Mouse (Mus musculus) bone marrow, adult 2 months (tissue): ENCODE data around the gene Pdcd11.

Experiments used
- CTCF ChIP-seq: fragments of 200-500 bp; IDR thresholded peaks from 2 replicates; pipeline ENCODE4 v1.5.1; 2011; ENCODE audit warnings: low read length, control low read depth; ENCODE audit not compliant: control insufficient read depth, insufficient read depth
- POLR2A ChIP-seq: fragments of 200-500 bp; IDR thresholded peaks from 2 replicates; pipeline ENCODE4 v1.6.1; 2011; ENCODE audit warnings: low read depth, mild to moderate bottlenecking, control low read depth, low read length, borderline replicate concordance; ENCODE audit not compliant: control insufficient read depth

GRCm38 (mm10) chr19:47043608-47044007 lies 47.0 kb upstream of the Pdcd11 start:
- TF ChIP-seq CTCF (no peak), POLR2A (no peak)
